Mouse (Mus musculus): ENCODE data around the gene Gm28044.

Gm28044 gene

GRCm38 (mm10) chr13:67360131-67360744, at the start of gene Gm28044, which contains the start of gene Zfp953:
TSS of gene Gm28044 (minus strand) at chr13:67360536.
TSS of gene Zfp953 (minus strand) at chr13:67360605.
- peak; percentile 93 for DNase-seq (ENCODE audit: low read depth, low spot score)

DNA sequence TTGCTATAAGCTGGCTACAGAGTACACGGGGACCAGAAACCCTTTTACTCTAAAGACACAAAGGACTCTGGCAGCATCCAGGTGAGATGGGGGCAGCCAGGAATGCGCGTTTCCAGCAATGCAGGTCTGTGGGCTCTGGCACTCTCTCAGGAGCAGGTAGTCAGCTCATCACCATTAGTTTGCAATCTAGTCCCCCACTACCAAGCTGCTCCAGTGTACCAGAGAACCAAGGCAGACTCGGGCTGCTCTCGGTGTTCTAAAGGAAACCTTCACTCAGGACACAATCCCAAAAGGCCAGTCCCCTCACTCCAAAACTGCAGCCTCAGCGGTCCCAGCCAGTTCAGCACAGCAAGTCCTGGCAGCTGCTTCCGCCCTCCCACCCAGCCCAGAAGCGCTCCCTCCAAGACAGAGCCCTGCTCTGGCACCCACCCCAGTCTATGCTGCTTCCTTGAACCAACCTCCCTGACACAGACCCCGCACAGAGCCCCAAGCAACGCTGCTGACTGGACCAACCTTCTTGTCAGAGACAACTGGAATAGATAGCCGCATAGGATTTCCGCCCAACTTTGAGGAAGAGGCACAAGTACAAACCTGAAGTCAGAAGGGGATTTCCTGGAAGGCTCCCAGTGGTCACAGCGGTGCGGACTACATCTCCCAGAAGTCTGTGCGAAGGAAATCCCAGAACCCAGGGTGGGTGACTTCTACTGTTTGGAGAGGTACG, 39.0 kb upstream of the Gm28044 start, which contains the start of gene Zfp429:
TSS of gene Zfp429 (minus strand) at position 637 of the 721 bp plus-strand sequence.
- peak; percentile 88 for DNase-seq (ENCODE audit: low read depth, low spot score)

DNA sequence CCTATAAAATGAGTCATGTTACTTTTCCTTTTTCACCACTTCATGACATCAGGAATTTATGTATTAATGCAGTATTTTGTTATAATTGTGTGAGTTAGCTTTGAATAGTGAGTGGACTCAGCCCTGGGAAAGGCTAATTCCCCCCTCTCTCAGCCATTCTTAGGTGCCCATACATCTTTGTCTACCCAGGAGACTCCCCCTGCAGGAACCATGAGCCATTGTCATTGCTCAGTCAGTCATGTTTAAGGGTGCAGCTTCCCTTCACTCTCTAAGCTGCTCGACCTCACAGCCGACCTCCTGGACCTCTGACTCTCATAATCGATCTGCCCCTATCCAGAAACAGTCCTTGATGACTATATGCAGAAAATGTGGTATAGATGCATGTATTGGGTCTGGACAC, 15.9 kb upstream of the Gm28044 start:
- peak; percentile 7 for DNase-seq (ENCODE audit: low read depth, low spot score)

DNA sequence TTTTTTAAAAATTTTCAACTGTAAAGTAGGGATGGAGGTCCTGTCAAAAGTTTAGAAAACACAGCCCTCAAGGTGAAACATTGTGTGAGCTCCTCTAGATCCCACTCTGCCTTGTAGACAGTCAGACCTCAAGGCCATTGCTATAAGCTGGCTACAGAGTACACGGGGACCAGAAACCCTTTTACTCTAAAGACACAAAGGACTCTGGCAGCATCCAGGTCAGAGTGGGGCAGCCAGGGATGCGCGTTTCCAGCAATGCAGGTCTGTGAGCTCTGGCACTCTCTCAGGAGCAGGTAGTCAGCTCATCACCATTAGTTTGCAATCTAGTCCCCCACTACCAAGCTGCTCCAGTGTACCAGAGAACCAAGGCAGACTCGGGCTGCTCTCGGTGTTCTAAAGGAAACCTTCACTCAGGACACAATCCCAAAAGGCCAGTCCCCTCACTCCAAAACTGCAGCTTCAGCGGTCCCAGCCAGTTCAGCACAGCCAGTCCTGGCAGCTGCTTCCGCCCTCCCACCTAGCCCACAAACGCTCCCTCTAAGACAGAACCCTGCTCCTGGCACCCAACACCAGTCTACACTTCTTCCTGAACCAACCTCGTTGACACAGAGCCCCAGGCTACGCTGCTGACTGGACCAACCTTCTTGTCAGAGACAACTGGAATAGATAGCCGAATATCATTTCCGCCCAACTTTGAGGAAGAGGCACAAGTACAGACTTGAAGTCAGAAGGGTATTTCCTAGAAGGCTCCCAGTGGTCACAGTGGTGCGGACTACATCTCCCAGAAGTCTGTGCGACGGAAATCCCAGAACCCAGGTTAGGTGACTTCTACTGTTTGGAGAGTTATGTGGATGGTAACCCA, 14.9 kb upstream of the Gm28044 start, which contains the start of the genes Gm28041 and Zfp456:
TSS of gene Gm28041 (minus strand) at position 684 of the 862 bp plus-strand sequence.
TSS of gene Zfp456 (minus strand) at position 761 of the 862 bp plus-strand sequence.
- DNase-seq (ENCODE audit: low read depth, low spot score) = peak; percentile 91

DNA sequence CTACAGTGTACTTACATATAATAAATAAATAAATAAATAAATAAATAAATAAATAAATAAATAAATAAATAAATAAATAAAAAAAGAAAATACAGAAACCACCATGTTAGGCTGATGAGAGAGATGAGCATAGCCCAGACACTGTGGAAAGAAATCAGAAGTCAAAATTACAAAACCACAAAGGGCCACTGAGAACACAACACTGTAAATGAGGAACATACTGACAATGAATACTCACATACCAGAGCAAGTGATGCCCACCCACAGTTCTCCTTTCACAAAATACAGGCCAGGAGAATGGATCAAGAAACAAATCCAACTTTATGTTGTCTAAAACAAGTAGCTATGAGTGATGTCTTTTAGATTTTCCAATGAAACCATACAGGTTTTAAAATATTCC, 8.5 kb downstream of the Gm28044 start:
- DNase-seq (ENCODE audit: low read depth, low spot score) = no peak

DNA sequence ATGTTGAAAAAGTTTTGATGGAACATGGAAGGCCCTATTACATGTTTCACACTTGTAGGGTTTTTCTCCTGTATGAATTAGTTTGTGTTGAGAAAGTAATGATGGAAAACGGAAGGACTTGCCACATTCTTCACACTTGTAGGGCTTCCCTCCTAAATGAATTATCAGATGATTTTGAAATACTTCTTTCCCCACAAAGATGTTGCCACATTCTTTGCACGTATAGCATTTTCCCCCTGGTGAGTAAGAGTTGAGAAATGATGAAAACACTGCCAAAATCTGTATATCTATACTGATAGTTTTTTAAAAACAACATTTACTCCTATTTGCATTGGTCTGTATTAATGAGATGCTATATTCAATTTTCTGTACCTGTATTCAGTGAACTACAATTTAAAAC, 16.9 kb downstream of the Gm28044 start:
- no peak for DNase-seq (ENCODE audit: low read depth, low spot score)

DNA sequence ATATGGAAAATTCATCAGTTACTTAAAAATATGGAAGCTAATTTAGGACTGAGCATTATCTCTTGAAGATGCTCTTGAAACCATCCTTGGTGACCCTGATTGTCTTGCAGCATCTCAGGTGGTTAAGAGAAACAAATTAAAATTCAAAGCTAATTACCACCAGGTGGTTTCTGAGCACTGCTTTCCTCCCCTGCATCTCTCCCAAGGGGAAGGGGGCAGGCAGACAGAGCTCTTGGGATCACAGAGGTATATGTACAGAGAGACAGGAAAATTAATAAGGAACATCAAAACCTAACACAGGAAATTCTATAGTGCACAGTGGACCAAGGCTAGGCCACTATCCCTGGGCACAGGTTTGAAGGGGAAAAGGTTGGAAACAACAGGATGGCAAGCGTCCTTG, 27.5 kb downstream of the Gm28044 start:
- DNase-seq (ENCODE audit: low read depth, low spot score) = peak; percentile 21

DNA sequence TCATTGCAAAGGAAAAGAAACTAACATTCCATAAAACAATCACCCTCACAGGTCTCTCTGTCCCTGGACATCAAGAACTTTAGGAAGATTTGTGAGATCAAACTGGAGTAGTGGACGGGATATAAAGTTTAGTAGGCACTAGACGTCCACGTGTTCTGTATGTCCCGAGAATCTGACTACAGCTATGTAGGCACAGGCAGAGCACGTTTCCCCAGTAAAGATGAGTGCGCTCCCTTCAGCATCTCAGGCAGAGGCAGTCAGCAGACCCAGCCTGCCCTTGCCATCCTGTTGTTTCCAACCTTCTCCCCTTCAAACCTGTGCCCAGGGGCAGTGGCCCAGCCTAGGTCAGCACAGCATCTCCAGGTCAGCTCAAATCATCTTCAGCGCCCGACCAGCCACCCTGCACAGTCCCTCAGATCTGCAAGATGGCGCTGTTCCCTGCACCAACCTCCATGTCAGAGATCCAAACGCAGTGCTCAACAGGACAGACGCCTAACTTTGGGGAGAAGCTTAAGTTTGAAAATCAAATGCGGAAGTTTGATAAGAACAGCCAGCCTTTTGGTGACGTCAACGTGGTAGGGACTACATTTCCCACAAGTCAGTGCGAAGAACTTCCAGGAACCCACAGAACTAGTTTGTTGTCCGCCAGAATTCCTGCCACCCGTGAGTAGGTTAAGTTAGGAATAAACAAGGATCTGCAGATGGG, 28.2 kb downstream of the Gm28044 start, which contains the start of gene Zfp595:
TSS of gene Zfp595 (minus strand) at position 552 of the 706 bp plus-strand sequence.
- DNase-seq (ENCODE audit: low read depth, low spot score) = peak; percentile 92

DNA sequence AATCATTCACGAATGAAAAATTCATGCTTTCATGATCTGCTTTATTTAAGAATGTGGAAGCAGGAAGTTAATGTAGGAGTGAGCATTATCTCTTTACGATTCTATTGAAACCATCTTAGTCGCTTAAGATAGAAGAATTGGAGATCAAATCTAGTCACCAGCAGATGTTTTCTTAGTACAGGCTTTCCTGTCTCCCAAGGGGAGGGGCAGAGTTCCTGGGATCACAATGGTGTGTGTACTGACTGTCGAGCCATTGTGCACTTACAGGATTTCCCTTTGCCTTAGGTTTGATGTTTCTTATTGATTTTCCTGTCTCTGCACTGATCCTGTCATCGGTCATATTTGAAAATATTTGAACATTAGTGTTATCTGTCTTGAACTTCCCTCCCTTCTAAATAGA, 53.6 kb downstream of the Gm28044 start:
- DNase-seq (ENCODE audit: low read depth, low spot score) = peak; percentile 11

DNA sequence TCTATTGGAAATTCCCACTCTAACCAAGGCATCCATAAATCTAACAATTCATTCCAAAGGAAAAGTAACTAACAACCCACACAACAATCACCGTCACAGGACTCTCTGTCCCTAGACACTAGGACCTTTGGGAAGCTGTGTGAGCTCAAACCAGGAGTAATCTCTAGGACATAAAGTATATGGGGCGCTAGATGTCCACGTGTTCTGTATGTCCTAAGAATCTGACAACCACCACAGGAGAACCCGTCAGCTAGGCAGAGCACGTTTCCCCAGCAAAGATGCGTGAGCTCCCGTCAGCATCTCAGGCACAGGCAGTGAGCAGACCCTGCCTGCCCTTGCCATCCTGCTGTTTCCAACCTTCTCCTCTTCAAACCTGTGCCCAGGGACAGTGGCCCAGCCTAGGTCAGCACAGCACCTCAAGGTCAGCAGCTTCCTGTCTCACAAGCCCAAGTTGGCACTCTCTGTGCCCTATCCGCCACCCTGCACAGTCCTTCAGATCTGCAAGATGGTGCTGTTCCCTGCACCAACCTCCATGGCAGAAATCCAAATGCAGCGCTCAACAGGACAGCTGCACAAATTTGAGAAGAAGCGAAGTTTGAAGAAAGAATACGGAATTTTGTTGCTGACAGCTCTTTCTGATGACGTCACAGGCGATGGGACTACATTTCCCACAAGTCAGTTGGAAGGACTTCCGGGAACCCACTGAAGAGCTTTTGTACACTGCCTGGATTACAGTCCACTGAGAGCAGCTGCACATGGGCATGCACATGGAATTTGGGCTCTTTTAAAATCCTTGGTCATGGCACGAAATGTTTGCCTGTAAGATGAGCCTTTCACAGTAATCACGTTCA, 54.3 kb downstream of the Gm28044 start, which contains the start of gene Zfp457:
TSS of gene Zfp457 (minus strand) at position 664 of the 851 bp plus-strand sequence.
- DNase-seq (ENCODE audit: low read depth, low spot score) = peak; percentile 92

GRCm38 (mm10) chr13:67278314-67278713, 82.0 kb downstream of the Gm28044 start, which contains the start of gene Zfp458:
TSS of gene Zfp458 (minus strand) at chr13:67278466.
- DNase-seq (ENCODE audit: low read depth, low spot score) = no peak

GRCm38 (mm10) chr13:67269383-67270065, 90.8 kb downstream of the Gm28044 start:
- DNase-seq (ENCODE audit: low read depth, low spot score) = peak; percentile 55

DNA sequence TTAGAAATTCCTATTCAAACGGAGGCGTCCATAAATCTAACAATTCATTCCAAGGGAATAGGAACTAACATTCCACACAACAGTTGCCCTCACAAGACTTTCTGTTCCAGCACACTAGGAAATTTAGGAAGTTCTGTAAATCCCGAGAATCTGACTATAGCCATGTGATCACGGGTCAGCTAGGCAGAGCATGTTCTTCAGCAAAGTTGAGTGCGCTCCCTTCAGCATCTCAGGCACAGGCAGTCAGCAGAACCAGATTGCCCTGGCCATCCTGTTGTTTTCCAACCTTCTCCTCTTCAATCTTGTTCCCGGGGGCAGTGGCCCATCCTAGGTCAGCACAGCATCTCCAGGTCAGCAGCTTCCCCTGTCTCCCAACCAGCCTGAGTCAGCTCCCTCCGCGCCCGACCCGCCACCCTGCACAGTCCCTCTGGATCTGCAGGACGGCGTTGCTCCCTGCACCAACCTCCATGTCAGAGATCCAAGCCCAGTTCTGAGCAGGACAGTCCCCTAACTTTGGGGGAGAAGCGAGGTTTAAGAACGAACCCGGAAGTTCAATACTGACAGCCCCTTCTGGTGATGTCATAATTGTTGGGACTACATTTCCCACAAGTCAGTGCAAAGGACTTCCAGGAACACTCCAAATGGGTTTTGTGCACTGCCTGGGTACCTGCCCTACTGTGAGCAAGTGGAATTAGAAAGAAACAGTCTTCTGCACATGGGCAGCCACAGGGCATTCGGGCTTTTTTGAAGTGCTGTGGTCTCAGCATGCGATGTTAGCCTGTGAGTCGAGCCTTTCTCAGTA, 91.6 kb downstream of the Gm28044 start:
- DNase-seq (ENCODE audit: low read depth, low spot score) = peak; percentile 90

Data from CD4-positive, CD25-positive, alpha-beta regulatory T cell, adult 2 months (primary cell).